Mouse (Mus musculus) kidney, adult 11 months (tissue): ENCODE measurements around the gene Olfr1417.
"Not testable (repeated sequence)": the region's sequence is repeated elsewhere in the genome, so short reads cannot be mapped to it uniquely, and the experiment has no call there.

Experiments
- DNase-seq: peaks from one replicate; pipeline ENCODE4 v3.0.0; 2022

Olfr1417 gene

GRCm38 (mm10) chr19:11839119-11839518, at the start of gene Olfr1417:
Gene Olfr1417, minus strand, starts transcription at chr19:11839219.
- DNase-seq: no peak

GRCm38 (mm10) chr19:11886265-11886664, 47.2 kb upstream of the Olfr1417 start, which contains the start of gene Olfr1420:
Gene Olfr1420, plus strand, starts transcription at chr19:11886565.
- DNase-seq: no peak

- DNase-seq: not testable (repeated sequence)
Measured at GRCm38 (mm10) chr19:11878404-11878803, 39.4 kb upstream of the Olfr1417 start.

GRCm38 (mm10) chr19:11875006-11875405, 36.0 kb upstream of the Olfr1417 start, which contains the start of gene Olfr1419:
Gene Olfr1419, minus strand, starts transcription at chr19:11875106.
- no peak for DNase-seq

- no peak for DNase-seq
Measured at GRCm38 (mm10) chr19:11867837-11868236, 28.8 kb upstream of the Olfr1417 start.

- DNase-seq: no peak
Measured at GRCm38 (mm10) chr19:11860966-11861365, 21.9 kb upstream of the Olfr1417 start, which contains the start of gene Olfr1418. Gene Olfr1418, minus strand, starts transcription at chr19:11861066.

- no peak for DNase-seq
Measured at GRCm38 (mm10) chr19:11856506-11856905, 17.5 kb upstream of the Olfr1417 start.

- DNase-seq: no peak
Measured at GRCm38 (mm10) chr19:11854821-11855220, 15.8 kb upstream of the Olfr1417 start.

GRCm38 (mm10) chr19:11852652-11853051, 13.6 kb upstream of the Olfr1417 start:
- DNase-seq: no peak

GRCm38 (mm10) chr19:11846333-11846732, 7.3 kb upstream of the Olfr1417 start:
- DNase-seq: no peak

- no peak for DNase-seq
Measured at GRCm38 (mm10) chr19:11823346-11824065, 15.5 kb downstream of the Olfr1417 start.

- peak; percentile 11 for DNase-seq
Measured at GRCm38 (mm10) chr19:11820211-11820610, 18.8 kb downstream of the Olfr1417 start.

- DNase-seq: peak; percentile 72
Measured at GRCm38 (mm10) chr19:11819800-11820199, 19.2 kb downstream of the Olfr1417 start.

- DNase-seq: no peak
Measured at GRCm38 (mm10) chr19:11819143-11819700, 19.8 kb downstream of the Olfr1417 start, which contains the start of gene Stx3. Gene Stx3, minus strand, starts transcription at chr19:11819403.

GRCm38 (mm10) chr19:11818199-11819142, 20.5 kb downstream of the Olfr1417 start:
- peak; percentile 75 for DNase-seq

- no peak for DNase-seq
Measured at GRCm38 (mm10) chr19:11817586-11817985, 21.4 kb downstream of the Olfr1417 start.

GRCm38 (mm10) chr19:11816706-11817105, 22.3 kb downstream of the Olfr1417 start:
- peak; percentile 38 for DNase-seq

GRCm38 (mm10) chr19:11814742-11815333, 24.2 kb downstream of the Olfr1417 start:
- DNase-seq: peak; percentile 85

GRCm38 (mm10) chr19:11813649-11814048, 25.4 kb downstream of the Olfr1417 start:
- DNase-seq: no peak

- DNase-seq: no peak
Measured at GRCm38 (mm10) chr19:11813136-11813535, 25.9 kb downstream of the Olfr1417 start.

- DNase-seq: peak; percentile 51
Measured at GRCm38 (mm10) chr19:11811688-11812365, 27.2 kb downstream of the Olfr1417 start.

- DNase-seq: peak; percentile 21
Measured at GRCm38 (mm10) chr19:11810856-11811255, 28.2 kb downstream of the Olfr1417 start.
